Comparison of ENCODE assay signal across 8 mouse cellular contexts in genomic region chr15:89178954-89179629, GRCm38 (mm10). TPM values are rescaled to one million over a fixed set of nuclear protein-coding genes. Genes with fewer than 3 reads are reported as not detected.
DNase-seq lines count a peak whose midpoint lies in the region; ATAC-seq and TF ChIP-seq lines count a peak whose summit lies in the region.

No protein-coding gene starts in this region.

- ATAC-seq in embryonic facial prominence, embryonic 11.5 days (replicated peaks; ENCODE audit: insufficient number of reproducible peaks, low FRiP score, low TSS enrichment, low read depth): no peak
- ATAC-seq in lung, postnatal 0 days: peak; percentile 64

- peak; percentile 21 to 26 for DNase-seq in B cell, adult 2 months
- DNase-seq in adrenal gland, adult 18-20 months (ENCODE audit: low spot score in 2 of 2): peak; percentile 66
- peak; percentile 77 for DNase-seq in embryonic facial prominence, embryonic 11.5 days (ENCODE audit: low spot score)
- DNase-seq in heart, embryonic 10.5 days (ENCODE audit: low spot score): peak; percentile 92
- DNase-seq in kidney, adult 9 months: peak; percentile 95
- peak; percentile 94 for DNase-seq in lung, postnatal 0 days (ENCODE audit: low spot score)
- peak; percentile 79 for DNase-seq in ovary, postnatal 36 days (ENCODE audit: low spot score)
- no peak for DNase-seq in layer of hippocampus, postnatal 36 days

- peak overlapping the region; percentile 73 for H3K4me3 ChIP-seq in embryonic facial prominence, embryonic 11.5 days (ENCODE audit: low read depth, low read length)
- peak overlapping the region; percentile 87 for H3K4me3 ChIP-seq in heart, embryonic 10.5 days
- H3K4me3 ChIP-seq in lung, postnatal 0 days (ENCODE audit: low read depth, low read length): peak overlapping the region; percentile 70

- peak overlapping the region; percentile 83 for H3K4me2 ChIP-seq in embryonic facial prominence, embryonic 11.5 days (ENCODE audit: low read depth, low read length)
- H3K4me2 ChIP-seq in lung, postnatal 0 days (replicated peaks; ENCODE audit: low read depth, low read length): peak overlapping the region; percentile 81

- no peak for TF ChIP-seq EP300 in lung, postnatal 0 days (IDR thresholded peaks at IDR 0.05)

- peak overlapping the region; percentile 23 for H3K27ac ChIP-seq in embryonic facial prominence, embryonic 11.5 days (replicated peaks; ENCODE audit: low read depth, low read length)
- H3K27ac ChIP-seq in heart, embryonic 10.5 days: peak overlapping the region; percentile 93
- H3K27ac ChIP-seq in lung, postnatal 0 days (ENCODE audit: low read length): peak overlapping the region; percentile 90

- no peak for TF ChIP-seq CTCF in lung, postnatal 0 days (IDR thresholded peaks at IDR 0.05)

- no peaks in the 10 kb centered on the region; the same call in 1 of the 2 replicates for H3K36me3 ChIP-seq in embryonic facial prominence, embryonic 11.5 days (replicated peaks; ENCODE audit: control insufficient read depth, insufficient read depth, low read depth, low read length)
- no peaks in the 10 kb centered on the region for H3K36me3 ChIP-seq in heart, embryonic 10.5 days
- no peaks in the 10 kb centered on the region for H3K36me3 ChIP-seq in lung, postnatal 0 days (ENCODE audit: insufficient read depth, low read length)

- WGBS in embryonic facial prominence, embryonic 11.5 days: 3% methylated on average over 14 of the region's 16 CpGs
- WGBS in heart, embryonic 10.5 days: 3% methylated on average over 16 of the region's 16 CpGs
- 3% methylated on average over 16 of the region's 16 CpGs for WGBS in lung, postnatal 0 days

- no peaks in the 10 kb centered on the region for H3K27me3 ChIP-seq in embryonic facial prominence, embryonic 11.5 days (ENCODE audit: control insufficient read depth, insufficient read depth, low read length)
- no peaks in the 10 kb centered on the region for H3K27me3 ChIP-seq in heart, embryonic 10.5 days (ENCODE audit: insufficient read depth, poor library complexity, severe bottlenecking)
- no peaks in the 10 kb centered on the region for H3K27me3 ChIP-seq in lung, postnatal 0 days (replicated peaks; ENCODE audit: insufficient read depth, low read length)

- peak overlapping the region; percentile 83 for H3K9ac ChIP-seq in embryonic facial prominence, embryonic 11.5 days (replicated peaks; ENCODE audit: low read length)
- H3K9ac ChIP-seq in lung, postnatal 0 days (replicated peaks; ENCODE audit: low read depth): peak overlapping the region; percentile 56; the same call in 1 of the 2 replicates

- H3K4me1 ChIP-seq in embryonic facial prominence, embryonic 11.5 days (ENCODE audit: control insufficient read depth, insufficient read depth, low read length): peaks cover 15% of the 10 kb centered on the region
- H3K4me1 ChIP-seq in heart, embryonic 10.5 days: peaks cover 81% of the 10 kb centered on the region
- H3K4me1 ChIP-seq in lung, postnatal 0 days (ENCODE audit: insufficient read depth, low read depth, low read length): peaks cover 57% of the 10 kb centered on the region

- no peaks in the 10 kb centered on the region for H3K9me3 ChIP-seq in embryonic facial prominence, embryonic 11.5 days (replicated peaks; ENCODE audit: control insufficient read depth, low read length)
- no peaks in the 10 kb centered on the region for H3K9me3 ChIP-seq in heart, embryonic 10.5 days
- H3K9me3 ChIP-seq in lung, postnatal 0 days (ENCODE audit: low read length): no peaks in the 10 kb centered on the region

RNA-seq across cellular contexts. Expression of gene Plxnb2, which starts 1.5 kb away (rescaled TPM):
- 100 to 1,000 TPM in 1 of 2 experiments, 10 to 100 TPM in 1; 84.0 to 113 TPM for total RNA-seq in adrenal gland, adult 18-20 months (2021)
- 113 and 122 TPM in 2 replicates for polyA plus RNA-seq in embryonic facial prominence, embryonic 11.5 days (2014; fragmentation: Nextera tagmentation; extraction: Ambion mirVana)
- 106 and 117 TPM in 2 replicates for polyA plus RNA-seq in heart, embryonic 10.5 days (2016; fragmentation: Nextera tagmentation; extraction: Ambion mirVana)
- 73.1 and 104 TPM in 2 replicates for polyA plus RNA-seq in lung, postnatal 0 days (2015; fragmentation: Nextera tagmentation; extraction: Ambion mirVana)
- 10 to 100 TPM; 51.0 to 58.7 TPM for total RNA-seq in layer of hippocampus, postnatal 36 days (2021)

RNA-seq across cellular contexts. Expression of gene Dennd6b, which starts 17.2 kb away (rescaled TPM):
- 1 to 10 TPM; 5.2 to 5.4 TPM for total RNA-seq in adrenal gland, adult 18-20 months (2021)
- polyA plus RNA-seq in embryonic facial prominence, embryonic 11.5 days (2014; fragmentation: Nextera tagmentation; extraction: Ambion mirVana): 14.9 and 18.6 TPM in 2 replicates
- polyA plus RNA-seq in heart, embryonic 10.5 days (2016; fragmentation: Nextera tagmentation; extraction: Ambion mirVana): 23.1 and 23.5 TPM in 2 replicates
- 4.4 and 5.0 TPM in 2 replicates for polyA plus RNA-seq in lung, postnatal 0 days (2015; fragmentation: Nextera tagmentation; extraction: Ambion mirVana)
- 10 to 100 TPM; 33.5 to 38.7 TPM for total RNA-seq in layer of hippocampus, postnatal 36 days (2021)

RNA-seq across cellular contexts. Expression of gene Mapk11, which starts 29.7 kb away (rescaled TPM):
- 1 to 10 TPM; 3.7 to 3.8 TPM for total RNA-seq in adrenal gland, adult 18-20 months (2021)
- 12.7 and 13.5 TPM in 2 replicates for polyA plus RNA-seq in embryonic facial prominence, embryonic 11.5 days (2014; fragmentation: Nextera tagmentation; extraction: Ambion mirVana)
- polyA plus RNA-seq in heart, embryonic 10.5 days (2016; fragmentation: Nextera tagmentation; extraction: Ambion mirVana): 4.2 and 4.8 TPM in 2 replicates
- 7.4 and 8.5 TPM in 2 replicates for polyA plus RNA-seq in lung, postnatal 0 days (2015; fragmentation: Nextera tagmentation; extraction: Ambion mirVana)
- 10 to 100 TPM; 21.9 to 22.8 TPM for total RNA-seq in layer of hippocampus, postnatal 36 days (2021)

RNA-seq across cellular contexts. Expression of gene Ppp6r2, which starts 32.3 kb away (rescaled TPM):
- total RNA-seq in adrenal gland, adult 18-20 months (2021): 10 to 100 TPM; 46.6 to 48.3 TPM
- polyA plus RNA-seq in embryonic facial prominence, embryonic 11.5 days (2014; fragmentation: Nextera tagmentation; extraction: Ambion mirVana): 22.8 and 25.1 TPM in 2 replicates
- polyA plus RNA-seq in heart, embryonic 10.5 days (2016; fragmentation: Nextera tagmentation; extraction: Ambion mirVana): 12.4 and 23.5 TPM in 2 replicates
- 22.7 and 24.1 TPM in 2 replicates for polyA plus RNA-seq in lung, postnatal 0 days (2015; fragmentation: Nextera tagmentation; extraction: Ambion mirVana)
- total RNA-seq in layer of hippocampus, postnatal 36 days (2021): 100 to 1,000 TPM; 158 to 162 TPM

RNA-seq across cellular contexts. Expression of gene Mapk12, which starts 38.6 kb away (rescaled TPM):
- 1 to 10 TPM; 8.4 to 9.6 TPM for total RNA-seq in adrenal gland, adult 18-20 months (2021)
- 10.1 and 11.9 TPM in 2 replicates for polyA plus RNA-seq in embryonic facial prominence, embryonic 11.5 days (2014; fragmentation: Nextera tagmentation; extraction: Ambion mirVana)
- 25.4 and 26.4 TPM in 2 replicates for polyA plus RNA-seq in heart, embryonic 10.5 days (2016; fragmentation: Nextera tagmentation; extraction: Ambion mirVana)
- polyA plus RNA-seq in lung, postnatal 0 days (2015; fragmentation: Nextera tagmentation; extraction: Ambion mirVana): 13.0 and 14.4 TPM in 2 replicates
- total RNA-seq in layer of hippocampus, postnatal 36 days (2021): 1 to 10 TPM; 3.1 to 4.7 TPM

Comparison
In these comparisons a context has a peak if more than half of its experiments do, and no peak if none do; other contexts are left out.
1. DNase-seq: peak in B cell, adult 2 months (2 of 2), adrenal gland, adult 18-20 months (2 of 2), embryonic facial prominence, embryonic 11.5 days (single experiment), heart, embryonic 10.5 days (single experiment), kidney, adult 9 months (single experiment), lung, postnatal 0 days (single experiment) and ovary, postnatal 36 days (single experiment); none in layer of hippocampus, postnatal 36 days (0 of 2).
2. H3K27ac ChIP-seq: peak in every context shown above with its lines; median percentile 93 in heart, embryonic 10.5 days; 90 in lung, postnatal 0 days; 23 in embryonic facial prominence, embryonic 11.5 days.
3. Peak in every context shown above with its lines, with median percentiles within 50 percentile points of each other: H3K4me3 ChIP-seq.